Mouse (Mus musculus) spleen, adult 2 months (tissue): ENCODE data around the gene Ankrd54. TPM values are rescaled to one million over a fixed set of nuclear protein-coding genes. Genes with fewer than 3 reads are reported as not detected.
A peak's percentile ranks its signal among the peaks of the same experiment; 100 is the strongest.
"Not testable (repeated sequence)": the region's sequence is repeated elsewhere in the genome, so short reads cannot be mapped to it uniquely, and the experiment has no call there.

Experiments
- DNase-seq, 2 experiments: peaks; one replicate each; pipeline versions ENCODE4 v3.0.0 to v3.0.0-alpha.2; 2012 to 2021; ENCODE audit warnings: low spot score in 2 of 2, low read depth in 1 of 2
- H3K27ac ChIP-seq: fragments of 200-500 bp; 2 replicates; pipeline ENCODE4 v1.5.1; 2012; ENCODE audit warnings: low read length, inconsistent platforms; ENCODE audit not compliant: insufficient read depth
- H3K27me3 ChIP-seq: fragments of 200-500 bp; 2 replicates; pipeline ENCODE4 v1.6.1; 2012; ENCODE audit warnings: mild to moderate bottlenecking, moderate library complexity, low read length, inconsistent platforms; ENCODE audit not compliant: control insufficient read depth, insufficient read depth
- H3K36me3 ChIP-seq: fragments of 200-500 bp; 2 replicates; pipeline ENCODE4 v1.6.1; 2012; ENCODE audit warnings: mild to moderate bottlenecking, low read length, inconsistent platforms; ENCODE audit not compliant: control insufficient read depth, insufficient read depth
- H3K4me1 ChIP-seq: fragments of 200-500 bp; 2 replicates; pipeline ENCODE4 v1.6.1; 2011; ENCODE audit warnings: inconsistent platforms; ENCODE audit not compliant: control insufficient read depth, insufficient read depth, insufficient read length
- H3K4me3 ChIP-seq: fragments of 200-500 bp; 2 replicates; pipeline ENCODE4 v1.5.1; 2011; ENCODE audit warnings: mild to moderate bottlenecking, inconsistent platforms; ENCODE audit not compliant: insufficient read depth, insufficient read length; ENCODE audit errors: extremely low read depth
- CTCF ChIP-seq: fragments of 200-500 bp; IDR thresholded peaks from 2 replicates; pipeline ENCODE4 v1.5.1; 2011; ENCODE audit warnings: mild to moderate bottlenecking, inconsistent platforms; ENCODE audit not compliant: insufficient read depth, insufficient read length, insufficient replicate concordance; ENCODE audit errors: extremely low read depth
- POLR2A ChIP-seq: fragments of 200-500 bp; IDR thresholded peaks from 2 replicates; pipeline ENCODE4 v1.6.1; 2011; ENCODE audit warnings: low read depth, low read length, inconsistent platforms
- WGBS: fragments of 180-500 bp; shearing (Covaris S2); methylation state at CpG from one replicate; pipeline ENCODE4 v1.1.7; 2018; 5-methylcytosine and 5-hydroxymethylcytosine counted together
- polyA plus RNA-seq: library from polyadenylated mRNA; depleted of rRNA; stranded (reverse); fragments of >200 nt; gene quantifications from 2 replicates; pipeline ENCODE4 v1.2.3, GENCODE M21; 2012

Gene Ankrd54
- polyA plus RNA-seq, 1 experiment = 57.3 TPM

- TF ChIP-seq CTCF = peak; percentile 85
- TF ChIP-seq POLR2A = no peak
- Histone ChIP-seq H3K4me1 (peaks cover 7% of the 10 kb centered on the region), H3K27me3 (peaks cover 8% of the 10 kb centered on the region), H3K36me3 (no peaks in the 10 kb centered on the region), H3K27ac (no peak overlapping the region), H3K4me3 (no peak overlapping the region)
- 14% methylated on average over 14 of the region's 14 CpGs for WGBS
- peak in 1 of 2 experiments; percentile 56 for DNase-seq
These were observed 24.8 kb downstream of the Ankrd54 start for GRCm38 (mm10) chr15:79037913-79038328.

DNA sequence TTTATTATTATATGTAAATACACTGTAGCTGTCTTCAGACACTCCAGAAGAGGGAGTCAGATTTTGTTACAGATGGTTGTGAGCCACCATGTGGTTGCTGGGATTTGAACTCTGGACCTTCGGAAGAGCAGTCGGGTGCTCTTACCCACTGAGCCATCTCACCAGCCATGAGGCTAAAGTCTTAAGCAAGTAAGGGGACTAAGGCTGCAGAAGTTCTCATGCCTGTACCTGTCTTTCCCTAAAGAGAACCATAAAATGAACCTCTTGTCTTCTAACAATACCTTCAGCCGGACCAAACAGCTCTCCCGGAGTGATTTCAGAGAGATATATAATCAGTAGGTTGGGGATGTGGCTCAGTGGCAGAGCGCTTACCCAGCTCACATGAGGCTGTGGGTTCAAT is 30.8 kb downstream of the Ankrd54 start:
- not testable (repeated sequence) for H3K4me1 ChIP-seq, H3K27ac ChIP-seq, H3K36me3 ChIP-seq, H3K4me3 ChIP-seq, DNase-seq
- peaks cover 16% of the 10 kb centered on the region for H3K27me3 ChIP-seq
- WGBS = 94% methylated on average over 5 of the region's 5 CpGs

DNA sequence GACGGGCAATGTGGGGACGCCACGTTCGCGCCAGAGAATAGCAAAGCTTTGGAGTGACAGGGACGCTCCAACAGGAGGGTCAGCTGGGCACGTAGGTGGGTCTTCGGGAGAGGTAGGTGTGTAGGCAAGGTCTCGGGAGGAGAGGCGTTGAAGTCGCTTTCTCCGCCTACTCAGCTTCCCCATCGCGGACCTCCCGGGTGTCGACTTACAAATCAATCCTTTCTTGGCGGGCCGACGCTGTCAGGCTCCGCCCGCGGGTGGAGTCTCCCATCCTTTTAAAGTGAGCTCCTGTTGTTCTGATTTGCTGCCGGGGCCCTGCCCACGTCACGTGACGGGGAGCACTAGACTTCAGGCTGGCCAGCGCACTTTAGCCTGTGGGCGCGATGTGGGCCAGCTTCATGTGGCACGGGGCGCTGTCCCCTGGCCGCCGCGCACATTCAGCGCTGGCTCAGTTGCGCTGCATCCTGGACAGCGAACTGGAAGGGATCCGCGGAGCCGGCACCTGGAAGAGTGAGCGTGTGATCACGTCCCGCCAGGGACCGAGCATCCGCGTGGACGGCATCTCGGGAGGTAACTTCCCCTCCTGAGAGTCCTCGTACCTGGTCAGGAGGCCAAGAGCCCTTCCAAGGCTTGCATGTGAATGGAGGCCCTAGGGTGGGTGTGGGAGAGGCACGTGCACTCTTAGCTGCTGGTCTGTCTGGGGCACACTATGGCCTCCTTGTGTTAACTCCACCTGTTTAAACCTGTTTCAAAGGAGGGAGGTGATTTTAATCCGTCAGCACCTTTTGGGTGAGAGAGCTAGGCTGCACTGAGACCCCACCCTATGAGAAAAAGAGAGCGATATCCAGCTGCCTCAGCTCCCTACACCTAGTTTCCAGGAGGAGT is 31.9 kb downstream of the Ankrd54 start:
- Histone ChIP-seq H3K27me3 (peaks cover 16% of the 10 kb centered on the region), H3K36me3 (no peaks in the 10 kb centered on the region), H3K4me1 (peaks cover 2% of the 10 kb centered on the region; the same call in 1 of the 2 replicates), H3K27ac (no peak overlapping the region), H3K4me3 (peak overlapping the region; percentile 69)
- no peak for TF ChIP-seq POLR2A
- no peak for TF ChIP-seq CTCF
- 4% methylated on average over 52 of the region's 52 CpGs for WGBS
- peak; percentile 44 to 62 for DNase-seq

GRCm38 (mm10) chr15:79029519-79030241 is 33.0 kb downstream of the Ankrd54 start:
- DNase-seq = no peak
- Histone ChIP-seq H3K27me3 (peaks cover 17% of the 10 kb centered on the region), H3K4me3 (peak overlapping the region; percentile 17), H3K27ac (no peak overlapping the region; the same call in 1 of the 2 replicates), H3K36me3 (no peaks in the 10 kb centered on the region), H3K4me1 (peaks cover 2% of the 10 kb centered on the region; the same call in 1 of the 2 replicates)
- WGBS = 12% methylated on average over 11 of the region's 11 CpGs
- TF ChIP-seq POLR2A (no peak), CTCF (no peak)

DNA sequence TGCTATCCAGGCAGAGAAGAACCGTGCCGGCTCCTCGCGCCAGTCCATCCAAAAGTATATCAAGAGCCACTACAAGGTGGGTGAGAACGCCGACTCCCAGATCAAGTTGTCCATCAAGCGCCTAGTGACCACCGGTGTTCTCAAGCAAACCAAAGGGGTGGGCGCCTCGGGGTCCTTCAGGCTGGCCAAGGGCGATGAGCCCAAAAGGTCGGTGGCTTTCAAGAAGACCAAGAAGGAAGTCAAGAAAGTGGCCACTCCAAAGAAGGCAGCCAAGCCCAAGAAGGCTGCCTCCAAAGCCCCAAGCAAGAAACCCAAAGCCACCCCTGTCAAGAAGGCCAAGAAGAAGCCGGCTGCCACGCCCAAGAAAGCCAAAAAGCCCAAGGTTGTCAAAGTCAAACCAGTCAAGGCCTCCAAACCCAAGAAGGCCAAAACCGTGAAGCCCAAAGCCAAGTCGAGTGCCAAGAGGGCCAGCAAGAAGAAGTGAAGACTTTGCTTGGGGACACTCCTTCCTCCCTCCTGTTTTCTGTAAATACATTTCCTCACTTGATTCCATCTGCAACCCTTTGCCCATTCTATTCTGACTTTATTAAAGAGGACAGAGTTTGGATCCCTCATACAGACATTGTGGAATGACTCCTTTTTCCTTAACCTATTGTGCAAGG is 33.7 kb downstream of the Ankrd54 start:
- TF ChIP-seq POLR2A = no peak
- no peak for TF ChIP-seq CTCF
- Histone ChIP-seq H3K4me1 (peaks cover 2% of the 10 kb centered on the region; the same call in 1 of the 2 replicates), H3K27ac (peak overlapping the region; percentile 82), H3K36me3 (no peaks in the 10 kb centered on the region), H3K4me3 (peak overlapping the region; percentile 80; the same call in 1 of the 2 replicates), H3K27me3 (peaks cover 17% of the 10 kb centered on the region)
- 37% methylated on average over 16 of the region's 16 CpGs for WGBS
- no peak for DNase-seq

DNA sequence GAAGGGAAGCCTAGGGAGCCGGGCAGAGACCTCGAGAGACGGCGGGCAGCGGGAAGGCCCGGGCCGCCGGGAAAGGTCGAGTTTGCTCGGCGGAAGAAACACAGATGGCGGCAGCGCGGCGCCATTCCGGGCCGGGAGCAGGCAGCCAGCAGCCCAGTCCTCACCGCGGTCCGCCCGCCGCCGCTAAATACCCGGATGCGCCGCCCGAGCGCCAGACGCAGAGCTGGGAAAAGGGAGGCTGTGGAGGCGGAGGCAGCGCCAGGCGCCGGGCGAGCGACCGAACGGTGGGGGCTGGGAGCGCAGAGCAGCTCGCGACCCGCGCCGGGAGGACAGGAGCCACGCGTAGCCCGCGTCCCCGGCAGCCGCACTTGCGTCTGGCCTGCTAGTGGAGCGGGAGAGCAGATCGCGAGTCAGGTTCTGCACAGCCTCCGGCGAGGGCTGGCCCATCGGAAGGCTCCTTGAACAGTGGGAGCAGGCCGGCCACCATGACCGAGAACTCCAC is 34.4 kb downstream of the Ankrd54 start, which contains the start of gene H1f0:
TSS of gene H1f0 (plus strand) at position 214 of the 502 bp plus-strand sequence.
- Histone ChIP-seq H3K4me1 (peaks cover 2% of the 10 kb centered on the region; the same call in 1 of the 2 replicates), H3K36me3 (no peaks in the 10 kb centered on the region), H3K4me3 (peak within 1 kb of the TSS; percentile 80), H3K27me3 (peaks cover 17% of the 10 kb centered on the region), H3K27ac (peak within 1 kb of the TSS; percentile 82)
- peak in 1 of 2 experiments; percentile 55 for DNase-seq
- WGBS = 1% methylated on average over 58 of the region's 58 CpGs
- TF ChIP-seq CTCF (no peak), POLR2A (no peak)
